Mouse (Mus musculus): Measurements from ENCODE around the gene Flii.

The Flii gene

GRCm38 (mm10) chr11:60703131-60703530, 23.9 kb downstream of the Flii start:
- H3K4me3 ChIP-seq (replicated peaks; ENCODE audit: low read length): no peak overlapping the region
- no peaks in the 10 kb centered on the region for H3K9me3 ChIP-seq (ENCODE audit: low read length)
- H3K27me3 ChIP-seq (ENCODE audit: insufficient read depth, low read length): peaks cover 9% of the 10 kb centered on the region
- peaks cover 73% of the 10 kb centered on the region for H3K4me1 ChIP-seq (replicated peaks; ENCODE audit: low read depth, low read length)
- peak; percentile 63 for TF ChIP-seq CTCF (conservative IDR thresholded peaks at IDR 0.05; ENCODE audit: low read length)
- no peak for TF ChIP-seq NANOG (IDR thresholded peaks at IDR 0.05; ENCODE audit: borderline replicate concordance, low read length)
- H3K36me3 ChIP-seq (ENCODE audit: insufficient read depth, low read length): peaks cover 62% of the 10 kb centered on the region

DNA sequence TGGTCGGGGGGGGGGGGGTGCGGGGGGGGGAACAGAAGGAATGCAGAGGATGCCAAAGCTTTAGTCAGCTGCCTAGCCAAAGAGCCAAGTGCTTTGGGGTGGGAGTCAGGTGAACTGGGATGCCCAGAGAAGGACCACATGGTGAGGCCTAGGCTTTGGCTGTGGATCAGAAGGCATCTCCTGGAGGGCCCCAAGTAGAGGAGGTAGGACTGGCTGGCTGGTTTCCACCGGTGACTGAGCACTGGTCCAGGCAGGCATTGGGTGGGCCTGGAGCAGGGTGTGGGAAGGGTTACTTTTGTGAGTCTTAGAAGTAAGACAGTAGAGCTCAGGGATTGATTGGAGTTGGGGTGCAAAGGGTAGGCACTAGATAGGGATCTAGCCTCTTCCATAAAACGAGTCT, 25.5 kb downstream of the Flii start:
- Histone ChIP-seq H3K36me3 (ENCODE audit: insufficient read depth, low read length) (peaks cover 47% of the 10 kb centered on the region), H3K4me1 (replicated peaks; ENCODE audit: low read depth, low read length) (peaks cover 64% of the 10 kb centered on the region), H3K9me3 (ENCODE audit: low read length) (no peaks in the 10 kb centered on the region), H3K4me3 (replicated peaks; ENCODE audit: low read length) (no peak overlapping the region), H3K27me3 (ENCODE audit: insufficient read depth, low read length) (peaks cover 9% of the 10 kb centered on the region)
- TF ChIP-seq CTCF (conservative IDR thresholded peaks at IDR 0.05; ENCODE audit: low read length) (no peak), NANOG (IDR thresholded peaks at IDR 0.05; ENCODE audit: borderline replicate concordance, low read length) (no peak), POU5F1 (IDR thresholded peaks at IDR 0.05; ENCODE audit: borderline replicate concordance, low read length) (no peak)

GRCm38 (mm10) chr11:60700320-60701185, 26.5 kb downstream of the Flii start:
- Histone ChIP-seq H3K36me3 (ENCODE audit: insufficient read depth, low read length) (peaks cover 36% of the 10 kb centered on the region), H3K27me3 (ENCODE audit: insufficient read depth, low read length) (peaks cover 9% of the 10 kb centered on the region), H3K4me1 (replicated peaks; ENCODE audit: low read depth, low read length) (peaks cover 58% of the 10 kb centered on the region), H3K9me3 (ENCODE audit: low read length) (no peaks in the 10 kb centered on the region), H3K4me3 (replicated peaks; ENCODE audit: low read length) (peak overlapping the region; percentile 91)
- TF ChIP-seq POU5F1 (IDR thresholded peaks at IDR 0.05; ENCODE audit: borderline replicate concordance, low read length): no peak
- no peak for TF ChIP-seq CTCF (conservative IDR thresholded peaks at IDR 0.05; ENCODE audit: low read length)
- no peak for TF ChIP-seq NANOG (IDR thresholded peaks at IDR 0.05; ENCODE audit: borderline replicate concordance, low read length)

DNA sequence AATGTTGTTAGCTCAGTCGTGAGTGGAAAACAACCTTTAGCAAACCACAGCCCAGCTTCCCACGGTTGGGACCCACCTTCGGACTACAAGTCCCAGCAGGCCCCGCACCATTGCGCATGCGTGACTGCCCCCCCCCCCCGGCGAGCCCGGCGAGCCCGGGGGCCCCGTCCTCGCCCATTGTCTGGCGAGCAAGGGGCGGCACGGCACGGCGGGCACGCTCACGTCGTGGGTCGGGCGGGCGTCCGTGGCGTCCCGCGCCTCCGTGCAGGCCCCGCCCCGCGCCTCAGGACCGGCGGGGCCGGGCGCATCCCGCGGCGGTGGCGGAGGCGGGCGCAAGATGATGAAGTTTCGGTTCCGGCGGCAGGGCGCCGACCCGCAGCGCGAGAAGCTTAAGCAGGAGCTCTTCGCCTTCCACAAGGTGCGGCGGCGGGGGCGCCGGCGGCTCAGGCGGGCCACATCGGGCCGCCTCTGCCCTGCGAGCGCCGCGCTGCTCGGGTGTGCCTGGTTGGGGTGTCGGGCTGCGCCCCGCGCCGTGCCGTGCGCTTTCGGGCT, 27.5 kb downstream of the Flii start, which contains the start of gene Llgl1:
Gene Llgl1, plus strand, starts transcription at position 200 of the 552 bp plus-strand sequence.
- H3K36me3 ChIP-seq (ENCODE audit: insufficient read depth, low read length): peaks cover 27% of the 10 kb centered on the region
- no peaks in the 10 kb centered on the region for H3K9me3 ChIP-seq (ENCODE audit: low read length)
- peaks cover 58% of the 10 kb centered on the region for H3K4me1 ChIP-seq (replicated peaks; ENCODE audit: low read depth, low read length)
- peak within 1 kb of the TSS; percentile 91 for H3K4me3 ChIP-seq (replicated peaks; ENCODE audit: low read length)
- TF ChIP-seq NANOG (IDR thresholded peaks at IDR 0.05; ENCODE audit: borderline replicate concordance, low read length): no peak
- TF ChIP-seq CTCF (conservative IDR thresholded peaks at IDR 0.05; ENCODE audit: low read length): no peak
- no peak for TF ChIP-seq POU5F1 (IDR thresholded peaks at IDR 0.05; ENCODE audit: borderline replicate concordance, low read length)
- H3K27me3 ChIP-seq (ENCODE audit: insufficient read depth, low read length): peaks cover 9% of the 10 kb centered on the region

DNA sequence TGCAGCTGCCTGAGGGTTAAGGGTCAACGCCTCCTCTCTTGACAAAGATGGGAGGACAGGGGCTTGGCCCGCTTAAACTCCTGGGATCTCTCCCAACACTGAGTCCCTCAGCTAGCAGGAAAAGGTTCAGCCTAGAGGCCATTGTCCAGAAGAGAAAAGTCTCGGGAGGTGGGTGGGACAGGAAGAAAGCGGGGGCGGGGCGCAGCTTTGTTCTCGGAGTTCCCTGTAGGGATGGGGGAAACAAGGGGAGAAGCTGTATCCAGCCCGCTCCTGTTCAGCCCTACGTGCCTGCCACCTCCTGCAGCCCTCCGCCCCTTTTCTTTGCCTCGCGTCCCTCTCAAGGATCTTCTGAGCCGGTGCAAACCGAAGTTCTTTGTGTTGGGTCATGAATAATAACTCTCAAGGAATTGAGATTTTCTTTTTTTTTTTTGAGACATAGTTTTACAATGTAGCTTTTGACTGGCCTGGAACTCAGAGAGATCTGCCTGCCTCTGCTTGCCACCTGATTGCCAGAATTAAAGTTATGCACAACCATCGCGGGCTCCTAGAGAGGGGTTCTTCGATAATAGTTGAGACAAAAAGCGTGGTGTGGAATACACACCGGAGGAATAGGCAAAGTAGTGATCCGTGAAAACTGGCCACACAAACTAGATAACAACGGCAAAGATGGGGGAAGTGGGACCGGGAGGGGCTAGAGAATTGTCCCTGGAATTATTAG, 28.1 kb downstream of the Flii start:
- Histone ChIP-seq H3K9me3 (ENCODE audit: low read length) (no peaks in the 10 kb centered on the region), H3K27me3 (ENCODE audit: insufficient read depth, low read length) (peaks cover 9% of the 10 kb centered on the region), H3K4me1 (replicated peaks; ENCODE audit: low read depth, low read length) (peaks cover 57% of the 10 kb centered on the region), H3K4me3 (replicated peaks; ENCODE audit: low read length) (peak overlapping the region; percentile 91), H3K36me3 (ENCODE audit: insufficient read depth, low read length) (peaks cover 20% of the 10 kb centered on the region)
- TF ChIP-seq NANOG (IDR thresholded peaks at IDR 0.05; ENCODE audit: borderline replicate concordance, low read length) (no peak), CTCF (conservative IDR thresholded peaks at IDR 0.05; ENCODE audit: low read length) (no peak)

GRCm38 (mm10) chr11:60697561-60697960, 29.5 kb downstream of the Flii start:
- Histone ChIP-seq H3K4me1 (replicated peaks; ENCODE audit: low read depth, low read length) (peaks cover 43% of the 10 kb centered on the region), H3K36me3 (ENCODE audit: insufficient read depth, low read length) (peaks cover 10% of the 10 kb centered on the region), H3K9me3 (ENCODE audit: low read length) (no peaks in the 10 kb centered on the region), H3K4me3 (replicated peaks; ENCODE audit: low read length) (no peak overlapping the region), H3K27me3 (ENCODE audit: insufficient read depth, low read length) (peaks cover 9% of the 10 kb centered on the region)
- TF ChIP-seq NANOG (IDR thresholded peaks at IDR 0.05; ENCODE audit: borderline replicate concordance, low read length) (no peak), CTCF (conservative IDR thresholded peaks at IDR 0.05; ENCODE audit: low read length) (peak; percentile 49), POU5F1 (IDR thresholded peaks at IDR 0.05; ENCODE audit: borderline replicate concordance, low read length) (no peak)

DNA sequence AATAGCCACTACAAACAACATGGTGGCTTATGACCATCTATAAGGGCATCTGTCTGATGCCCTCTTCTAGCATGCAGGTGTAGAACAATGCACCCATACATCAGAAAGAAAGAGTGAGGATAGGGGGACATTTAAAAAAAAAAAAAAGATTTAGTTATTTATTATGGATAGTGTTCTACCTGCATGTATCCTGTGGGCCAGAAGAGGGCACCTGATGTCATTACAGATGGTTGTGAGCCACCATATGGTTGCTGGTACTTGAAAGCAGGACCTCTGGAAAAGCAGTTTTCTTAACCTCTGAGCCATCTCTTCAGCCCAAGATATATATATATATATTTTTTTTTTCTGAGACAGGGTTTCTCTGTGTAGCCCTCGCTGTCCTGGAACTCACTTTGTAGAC, 30.9 kb downstream of the Flii start:
- TF ChIP-seq CTCF (conservative IDR thresholded peaks at IDR 0.05; ENCODE audit: low read length) (no peak; the same call in 1 of the 2 replicates), POU5F1 (IDR thresholded peaks at IDR 0.05; ENCODE audit: borderline replicate concordance, low read length) (no peak), NANOG (IDR thresholded peaks at IDR 0.05; ENCODE audit: borderline replicate concordance, low read length) (no peak)
- Histone ChIP-seq H3K27me3 (ENCODE audit: insufficient read depth, low read length) (peaks cover 7% of the 10 kb centered on the region), H3K9me3 (ENCODE audit: low read length) (no peaks in the 10 kb centered on the region), H3K4me1 (replicated peaks; ENCODE audit: low read depth, low read length) (peaks cover 31% of the 10 kb centered on the region), H3K36me3 (ENCODE audit: insufficient read depth, low read length) (no peaks in the 10 kb centered on the region), H3K4me3 (replicated peaks; ENCODE audit: low read length) (no peak overlapping the region)

All from E14TG2a.4 (cell line).